Mouse (Mus musculus) adrenal gland (tissue): Measurements from ENCODE around the gene Vmn1r7.
"Not testable (repeated sequence)": the region's sequence is repeated elsewhere in the genome, so short reads cannot be mapped to it uniquely, and the experiment has no call there.

Experiments
- intact Hi-C: fragments of 180-260 bp; cut with DNase I; formaldehyde crosslinking; loops from one replicate; pipeline ENCODE4 v1.15.1; 2025
- long read RNA-seq, 2 experiments: library from polyadenylated mRNA; unstranded; transcript quantifications; one replicate each; pipeline ENCODE4 v2.0.0; 2020; ENCODE audit warnings: borderline replicate concordance in 1 of 2; ENCODE audit not compliant: insufficient replicate concordance in 1 of 2

Gene Vmn1r7
- long read RNA-seq, experiment 1 = 0 reads
- long read RNA-seq, experiment 2 = 0 reads

- intact Hi-C loops = not testable (repeated sequence)
These were observed at the start of gene Vmn1r7 for GRCm38 (mm10) chr6:57025224-57025623. Gene Vmn1r7, minus strand, starts transcription at chr6:57025324.

DNA sequence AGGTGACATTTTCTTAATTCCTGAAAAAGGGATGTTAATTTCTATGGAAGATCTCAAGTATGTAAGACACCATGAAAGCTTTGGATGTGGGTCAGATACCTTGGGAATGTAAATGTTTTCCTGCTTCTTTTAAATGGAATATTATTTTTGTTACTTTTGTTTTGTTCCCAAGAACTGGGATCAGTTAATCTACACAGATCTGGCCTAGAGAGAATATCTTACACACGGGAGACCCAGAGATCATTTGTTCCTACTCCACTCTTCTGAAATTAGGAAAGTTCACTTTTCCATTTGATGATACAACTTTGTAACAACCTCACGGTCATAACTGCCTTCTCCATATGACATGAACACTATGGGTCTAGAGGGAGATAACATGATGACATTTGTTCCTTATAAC lies 41.4 kb upstream of the Vmn1r7 start, which contains the start of gene Vmn1r9:
TSS of gene Vmn1r9 (plus strand) at position 301 of the 400 bp plus-strand sequence.
- intact Hi-C loops = no loop called here

DNA sequence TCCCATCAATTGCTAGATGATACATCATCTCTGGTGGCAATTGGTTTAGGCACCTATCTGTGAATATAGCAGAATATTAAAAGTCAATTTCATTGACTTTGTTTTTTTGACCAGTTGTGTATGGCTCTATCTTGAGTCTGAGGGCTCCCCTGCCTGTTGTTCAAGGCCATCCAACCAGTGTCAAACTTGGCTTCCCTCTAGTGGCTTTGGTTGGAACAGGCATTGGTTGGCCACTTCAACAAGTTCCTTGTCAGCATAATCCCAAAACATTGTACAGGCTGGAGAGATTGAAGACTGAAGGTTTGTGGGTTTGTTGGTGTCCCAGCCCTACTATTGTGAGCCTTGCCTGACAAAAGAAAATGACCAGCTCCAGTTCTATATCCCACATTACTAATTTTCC lies 38.6 kb upstream of the Vmn1r7 start:
- intact Hi-C loops = no loop called here

- intact Hi-C loops = no loop called here
These were observed 9.6 kb upstream of the Vmn1r7 start for GRCm38 (mm10) chr6:57034674-57035073.

DNA sequence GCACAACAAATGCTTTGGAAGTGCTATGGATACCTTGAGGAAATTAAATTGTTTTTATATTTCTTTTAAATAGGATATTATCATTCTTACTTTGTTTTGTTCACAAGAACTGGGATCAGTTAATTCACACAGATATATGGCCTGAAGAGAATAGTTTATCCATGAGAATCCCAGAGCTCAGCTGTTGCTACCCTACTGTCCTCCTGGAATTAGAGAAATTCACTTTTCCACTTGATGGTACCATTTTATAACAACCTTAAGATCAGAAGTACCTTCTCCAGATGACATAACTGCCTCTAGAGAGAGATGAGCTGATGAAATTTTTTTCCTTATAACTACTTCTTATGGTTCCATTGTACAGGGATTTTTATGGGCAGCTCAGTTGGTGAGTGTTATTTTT lies 6.9 kb upstream of the Vmn1r7 start, which contains the start of gene Vmn1r8:
TSS of gene Vmn1r8 (plus strand) at position 301 of the 400 bp plus-strand sequence.
- intact Hi-C loops = no loop called here

DNA sequence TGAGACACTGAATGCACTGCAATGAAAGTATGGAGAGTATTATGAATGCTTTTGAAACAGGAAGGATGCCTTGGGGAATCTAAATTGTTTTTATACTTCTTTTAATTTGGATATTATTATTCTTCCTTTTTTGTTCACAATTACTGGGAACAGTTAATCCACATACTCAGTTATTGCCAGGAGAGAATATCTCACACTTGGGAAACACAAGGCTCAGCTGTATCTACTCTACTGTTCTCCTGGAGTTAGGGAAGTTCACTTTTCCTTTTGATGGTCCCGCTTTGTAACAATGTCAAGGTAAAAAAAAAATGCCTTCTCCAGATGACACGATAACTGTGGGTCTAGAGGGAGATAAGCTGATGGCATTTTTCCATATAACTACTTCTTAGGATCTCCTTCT lies 28.2 kb downstream of the Vmn1r7 start, which contains the start of gene Vmn1r6:
TSS of gene Vmn1r6 (plus strand) at position 301 of the 400 bp plus-strand sequence.
- intact Hi-C loops = no loop called here
